Mouse (Mus musculus): ENCODE results near the gene Nol9. TPM values are rescaled to one million over a fixed set of nuclear protein-coding genes. Genes with fewer than 3 reads are reported as not detected.

The Nol9 gene
- polyA plus RNA-seq, 1 experiment: 14.3 TPM

GRCm38 (mm10) chr4:152074548-152074947 lies 35.4 kb downstream of the Nol9 start:
- no peak for TF ChIP-seq POLR2A (IDR thresholded peaks at IDR 0.05; ENCODE audit: low read depth, low read length)
- TF ChIP-seq CTCF (IDR thresholded peaks at IDR 0.05; ENCODE audit: extremely low read depth, insufficient read length, insufficient replicate concordance, low read depth, low read length): no peak
- H3K27me3 ChIP-seq (ENCODE audit: control insufficient read depth, insufficient read depth, low read length): no peaks in the 10 kb centered on the region
- WGBS: 83% methylated on average over 9 of the region's 9 CpGs
- H3K36me3 ChIP-seq (ENCODE audit: control insufficient read depth, insufficient read depth, low read length): no peaks in the 10 kb centered on the region
- H3K4me1 ChIP-seq (ENCODE audit: control insufficient read depth, insufficient read depth, insufficient read length, low read length): peaks cover 3% of the 10 kb centered on the region; the same call in 1 of the 2 replicates
- no peak overlapping the region for H3K27ac ChIP-seq (ENCODE audit: insufficient read depth, low read depth, low read length)
- H3K4me3 ChIP-seq (ENCODE audit: low read depth, low read length): no peak overlapping the region

- Histone ChIP-seq H3K27ac (ENCODE audit: insufficient read depth, low read depth, low read length) (no peak overlapping the region), H3K27me3 (ENCODE audit: control insufficient read depth, insufficient read depth, low read length) (no peaks in the 10 kb centered on the region), H3K4me3 (ENCODE audit: low read depth, low read length) (no peak overlapping the region), H3K36me3 (ENCODE audit: control insufficient read depth, insufficient read depth, low read length) (no peaks in the 10 kb centered on the region), H3K4me1 (ENCODE audit: control insufficient read depth, insufficient read depth, insufficient read length, low read length) (peaks cover 3% of the 10 kb centered on the region; the same call in 1 of the 2 replicates)
- 89% methylated on average over 9 of the region's 9 CpGs for WGBS
- no peak for TF ChIP-seq POLR2A (IDR thresholded peaks at IDR 0.05; ENCODE audit: low read depth, low read length)
- TF ChIP-seq CTCF (IDR thresholded peaks at IDR 0.05; ENCODE audit: extremely low read depth, insufficient read length, insufficient replicate concordance, low read depth, low read length): no peak
These were observed 38.1 kb downstream of the Nol9 start for GRCm38 (mm10) chr4:152077191-152077590.

- WGBS: 84% methylated on average over 10 of the region's 10 CpGs
- no peaks in the 10 kb centered on the region for H3K4me1 ChIP-seq (ENCODE audit: control insufficient read depth, insufficient read depth, insufficient read length, low read length)
These were observed 39.0 kb downstream of the Nol9 start for GRCm38 (mm10) chr4:152078105-152078530.

GRCm38 (mm10) chr4:152079261-152079660 lies 40.1 kb downstream of the Nol9 start:
- Histone ChIP-seq H3K4me1 (ENCODE audit: control insufficient read depth, insufficient read depth, insufficient read length, low read length) (no peaks in the 10 kb centered on the region), H3K4me3 (ENCODE audit: low read depth, low read length) (no peak overlapping the region), H3K27ac (ENCODE audit: insufficient read depth, low read depth, low read length) (no peak overlapping the region), H3K36me3 (ENCODE audit: control insufficient read depth, insufficient read depth, low read length) (no peaks in the 10 kb centered on the region), H3K27me3 (ENCODE audit: control insufficient read depth, insufficient read depth, low read length) (no peaks in the 10 kb centered on the region)
- TF ChIP-seq CTCF (IDR thresholded peaks at IDR 0.05; ENCODE audit: extremely low read depth, insufficient read length, insufficient replicate concordance, low read depth, low read length): no peak
- no peak for TF ChIP-seq POLR2A (IDR thresholded peaks at IDR 0.05; ENCODE audit: low read depth, low read length)
- 81% methylated on average over 3 of the region's 3 CpGs for WGBS

More at GRCm38 (mm10) chr4:152078105-152078530, 39.0 kb downstream of the Nol9 start:
- Histone ChIP-seq H3K27ac (ENCODE audit: insufficient read depth, low read depth, low read length) (no peak overlapping the region), H3K36me3 (ENCODE audit: control insufficient read depth, insufficient read depth, low read length) (no peaks in the 10 kb centered on the region), H3K4me3 (ENCODE audit: low read depth, low read length) (no peak overlapping the region), H3K27me3 (ENCODE audit: control insufficient read depth, insufficient read depth, low read length) (no peaks in the 10 kb centered on the region)
- TF ChIP-seq POLR2A (IDR thresholded peaks at IDR 0.05; ENCODE audit: low read depth, low read length) (no peak), CTCF (IDR thresholded peaks at IDR 0.05; ENCODE audit: extremely low read depth, insufficient read length, insufficient replicate concordance, low read depth, low read length) (no peak)

GRCm38 (mm10) chr4:152079931-152080330 lies 40.8 kb downstream of the Nol9 start:
- no peak for TF ChIP-seq CTCF (IDR thresholded peaks at IDR 0.05; ENCODE audit: extremely low read depth, insufficient read length, insufficient replicate concordance, low read depth, low read length)
- TF ChIP-seq POLR2A (IDR thresholded peaks at IDR 0.05; ENCODE audit: low read depth, low read length): no peak
- no peaks in the 10 kb centered on the region for H3K27me3 ChIP-seq (ENCODE audit: control insufficient read depth, insufficient read depth, low read length)
- H3K4me3 ChIP-seq (ENCODE audit: low read depth, low read length): no peak overlapping the region
- H3K27ac ChIP-seq (ENCODE audit: insufficient read depth, low read depth, low read length): no peak overlapping the region
- 51% methylated on average over 7 of the region's 7 CpGs for WGBS
- no peaks in the 10 kb centered on the region for H3K36me3 ChIP-seq (ENCODE audit: control insufficient read depth, insufficient read depth, low read length)
- H3K4me1 ChIP-seq (ENCODE audit: control insufficient read depth, insufficient read depth, insufficient read length, low read length): no peaks in the 10 kb centered on the region

GRCm38 (mm10) chr4:152083611-152084220 lies 44.6 kb downstream of the Nol9 start:
- WGBS: 74% methylated on average over 7 of the region's 7 CpGs
- Histone ChIP-seq H3K27me3 (ENCODE audit: control insufficient read depth, insufficient read depth, low read length) (peaks cover 3% of the 10 kb centered on the region; the same call in 1 of the 2 replicates), H3K4me3 (ENCODE audit: low read depth, low read length) (no peak overlapping the region), H3K4me1 (ENCODE audit: control insufficient read depth, insufficient read depth, insufficient read length, low read length) (peaks cover 4% of the 10 kb centered on the region; the same call in 1 of the 2 replicates), H3K36me3 (ENCODE audit: control insufficient read depth, insufficient read depth, low read length) (no peaks in the 10 kb centered on the region), H3K27ac (ENCODE audit: insufficient read depth, low read depth, low read length) (no peak overlapping the region)
- no peak for TF ChIP-seq POLR2A (IDR thresholded peaks at IDR 0.05; ENCODE audit: low read depth, low read length)

- Histone ChIP-seq H3K4me3 (ENCODE audit: low read depth, low read length) (no peak overlapping the region), H3K27ac (ENCODE audit: insufficient read depth, low read depth, low read length) (no peak overlapping the region), H3K36me3 (ENCODE audit: control insufficient read depth, insufficient read depth, low read length) (no peaks in the 10 kb centered on the region), H3K27me3 (ENCODE audit: control insufficient read depth, insufficient read depth, low read length) (peaks cover 3% of the 10 kb centered on the region; the same call in 1 of the 2 replicates), H3K4me1 (ENCODE audit: control insufficient read depth, insufficient read depth, insufficient read length, low read length) (peaks cover 4% of the 10 kb centered on the region; the same call in 1 of the 2 replicates)
- TF ChIP-seq POLR2A (IDR thresholded peaks at IDR 0.05; ENCODE audit: low read depth, low read length) (no peak), CTCF (IDR thresholded peaks at IDR 0.05; ENCODE audit: extremely low read depth, insufficient read length, insufficient replicate concordance, low read depth, low read length) (no peak)
- 82% methylated on average over 7 of the region's 7 CpGs for WGBS
These were observed 45.5 kb downstream of the Nol9 start for GRCm38 (mm10) chr4:152084616-152085015.

Measured in small intestine, adult 2 months (tissue).